Comparison of ENCODE assay signal across 25 mouse cellular contexts in the genomic region with DNA sequence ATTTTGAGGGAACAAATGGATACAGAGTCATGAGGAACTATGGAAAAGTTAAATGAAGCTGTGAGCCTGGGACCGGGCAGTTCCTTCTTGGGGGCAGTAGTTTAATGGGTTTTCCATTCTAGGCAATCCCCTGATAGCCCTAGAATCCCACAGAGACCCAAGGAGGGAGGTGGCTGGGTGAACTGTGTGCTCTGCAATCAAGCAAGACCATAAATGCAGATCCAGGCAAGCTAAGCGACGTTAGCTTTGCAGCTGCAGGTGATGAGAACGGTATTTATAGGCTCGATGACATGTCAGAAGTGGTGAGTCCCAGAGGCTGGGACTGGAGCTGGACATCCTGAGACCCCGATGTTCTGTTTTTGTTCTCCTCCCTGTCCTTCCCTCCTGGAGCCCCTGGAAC.
DNase-seq lines count a peak whose midpoint lies in the region; ATAC-seq and TF ChIP-seq lines count a peak whose summit lies in the region.
"Had no signal": no experiment of that assay in that cellular context is flagged by ENCODE, and none has a peak within 500 bp of the region (broad histone marks: within the 10 kb centered on the region; RNA-seq: fewer than 3 reads in every experiment).

No protein-coding gene starts in this region.

- peaks cover 50% of the 10 kb centered on the region for H3K4me1 ChIP-seq in heart, embryonic 13.5 days
- H3K4me1 ChIP-seq in heart, embryonic 16.5 days (ENCODE audit: control insufficient read depth, insufficient read depth, low read length), result peaks cover 36% of the 10 kb centered on the region
- H3K4me1 ChIP-seq in cerebellum, adult 2 months (ENCODE audit: control insufficient read depth, insufficient read depth, low read length), result peaks cover 13% of the 10 kb centered on the region
- H3K4me1 ChIP-seq: forebrain, embryonic 15.5 days had no signal

- intact Hi-C loops in gastrocnemius, adult 2 months (cut with DNase I), result no loop called here
- intact Hi-C loops in heart, postnatal 25 days (cut with DNase I), result no loop called here

- no peak for ATAC-seq in heart, embryonic 13.5 days (ENCODE audit: extremely low read depth, insufficient number of reproducible peaks, low FRiP score, low TSS enrichment)
- peak; percentile 83 for ATAC-seq in heart, embryonic 16.5 days (replicated peaks; ENCODE audit: extremely low read depth, insufficient read depth, low FRiP score)
- ATAC-seq: CD4-positive, CD25-positive, alpha-beta regulatory T cell, adult 4 months; forebrain, embryonic 15.5 days; intestine, embryonic 16.5 days; liver, embryonic 12.5 days had no signal

- H3K9me3 ChIP-seq in heart, embryonic 13.5 days, result no peaks in the 10 kb centered on the region
- H3K9me3 ChIP-seq in heart, embryonic 16.5 days (replicated peaks; ENCODE audit: control insufficient read depth, low read length), result no peaks in the 10 kb centered on the region
- H3K9me3 ChIP-seq: forebrain, embryonic 15.5 days; hindbrain, embryonic 15.5 days; kidney, embryonic 15.5 days; liver, embryonic 12.5 days; neural tube, embryonic 15.5 days had no signal

- no peaks in the 10 kb centered on the region for H3K27me3 ChIP-seq in heart, embryonic 13.5 days (replicated peaks)
- no peaks in the 10 kb centered on the region for H3K27me3 ChIP-seq in heart, embryonic 16.5 days (ENCODE audit: control insufficient read depth, insufficient read depth, low read length)
- no peaks in the 10 kb centered on the region for H3K27me3 ChIP-seq in cerebellum, adult 2 months (ENCODE audit: control insufficient read depth, insufficient read depth, low read length)
- H3K27me3 ChIP-seq: forebrain, embryonic 15.5 days; hindbrain, embryonic 15.5 days; kidney, embryonic 15.5 days; liver, embryonic 12.5 days; neural tube, embryonic 15.5 days had no signal

- peak overlapping the region; percentile 37; the same call in 1 of the 2 replicates for H3K9ac ChIP-seq in heart, embryonic 13.5 days
- H3K9ac ChIP-seq in heart, embryonic 16.5 days (ENCODE audit: low read length), result no peak overlapping the region
- H3K9ac ChIP-seq: forebrain, embryonic 15.5 days; hindbrain, embryonic 15.5 days; kidney, embryonic 15.5 days; liver, embryonic 12.5 days; neural tube, embryonic 15.5 days had no signal

- TF ChIP-seq CTCF in gastrocnemius, adult 2 months (IDR thresholded peaks at IDR 0.05), result no peak
- TF ChIP-seq CTCF in cerebellum, adult 2 months (IDR thresholded peaks at IDR 0.05; ENCODE audit: borderline replicate concordance, insufficient read depth, low read depth, low read length), result no peak

- no peak overlapping the region for H3K4me3 ChIP-seq in gastrocnemius, adult 2 months
- H3K4me3 ChIP-seq in heart, embryonic 13.5 days, result no peak overlapping the region
- no peak overlapping the region for H3K4me3 ChIP-seq in heart, embryonic 16.5 days (ENCODE audit: low read length)
- H3K4me3 ChIP-seq in cerebellum, adult 2 months (replicated peaks; ENCODE audit: insufficient read depth, low read depth, low read length), result no peak overlapping the region
- H3K4me3 ChIP-seq: forebrain, embryonic 15.5 days; hindbrain, embryonic 15.5 days; kidney, embryonic 15.5 days; liver, embryonic 12.5 days; neural tube, embryonic 15.5 days had no signal

- no peak for DNase-seq in gastrocnemius, adult 2 months
- no peak for DNase-seq in gastrocnemius, adult 18-20 months (ENCODE audit: low spot score)
- DNase-seq in heart, postnatal 25 days (ENCODE audit: low spot score), result no peak
- DNase-seq in A20 (ENCODE audit: low read depth, low spot score), result peak; percentile 37
- no peak for DNase-seq in right cerebral cortex, adult 18-20 months
- no peak for DNase-seq in cerebellum, adult 2 months
- DNase-seq: adrenal gland, postnatal 36 days; cerebellum, adult 11 months; cerebellum, postnatal 10 days; gastrocnemius, postnatal 14 days; kidney, postnatal 36 days; lung, adult 2 months; lung, postnatal 14 days; thymus, adult 18-20 months; thymus, postnatal 36 days had no signal

- TF ChIP-seq POLR2A in cerebellum, adult 2 months (IDR thresholded peaks at IDR 0.05; ENCODE audit: borderline replicate concordance, insufficient read depth, low read length), result no peak

- H3K36me3 ChIP-seq in heart, embryonic 13.5 days, result no peaks in the 10 kb centered on the region
- no peaks in the 10 kb centered on the region for H3K36me3 ChIP-seq in heart, embryonic 16.5 days (ENCODE audit: control insufficient read depth, insufficient read depth)
- H3K36me3 ChIP-seq: forebrain, embryonic 15.5 days; hindbrain, embryonic 15.5 days; kidney, embryonic 15.5 days; liver, embryonic 12.5 days; neural tube, embryonic 15.5 days had no signal

- peak overlapping the region; percentile 75 for H3K27ac ChIP-seq in gastrocnemius, adult 2 months
- peak overlapping the region; percentile 82 for H3K27ac ChIP-seq in heart, embryonic 13.5 days (replicated peaks)
- peak overlapping the region; percentile 80 for H3K27ac ChIP-seq in heart, embryonic 16.5 days (ENCODE audit: low read length)
- H3K27ac ChIP-seq in cerebellum, adult 2 months (ENCODE audit: insufficient read depth, low read length), result no peak overlapping the region
- H3K27ac ChIP-seq: forebrain, embryonic 15.5 days; kidney, embryonic 15.5 days; liver, embryonic 12.5 days; neural tube, embryonic 15.5 days had no signal

- WGBS in heart, embryonic 13.5 days, result 32% methylated on average over 6 of the region's 6 CpGs
- WGBS in heart, embryonic 16.5 days, result 34% methylated on average over 6 of the region's 6 CpGs
- 78% methylated on average over 6 of the region's 6 CpGs for WGBS in cerebellum, adult 2 months

- no peak overlapping the region for H3K4me2 ChIP-seq in heart, embryonic 13.5 days
- no peak overlapping the region for H3K4me2 ChIP-seq in heart, embryonic 16.5 days (ENCODE audit: low read depth, low read length)
- H3K4me2 ChIP-seq: forebrain, embryonic 15.5 days; hindbrain, embryonic 15.5 days; kidney, embryonic 15.5 days; liver, embryonic 12.5 days; midbrain, embryonic 11.5 days; neural tube, embryonic 15.5 days had no signal
